11 mouse cellular contexts compared by ENCODE assay signal in genomic region chr8:47363271-47363670, GRCm38 (mm10).
DNase-seq lines count a peak whose midpoint lies in the region; ATAC-seq and TF ChIP-seq lines count a peak whose summit lies in the region.
"Had no signal": no experiment of that assay in that cellular context is flagged by ENCODE, and none has a peak within 500 bp of the region (broad histone marks: within the 10 kb centered on the region; RNA-seq: fewer than 3 reads in every experiment).

No protein-coding gene starts in this region.

- peak; percentile 89 for ATAC-seq in heart, embryonic 15.5 days (replicated peaks; ENCODE audit: insufficient number of reproducible peaks, insufficient read depth, low FRiP score, low read depth)
- 0 out of 2 replicates have a peak, but pooled peaks have one; percentile 43 for ATAC-seq in liver, embryonic 11.5 days (replicated peaks; ENCODE audit: low FRiP score)
- no peak for ATAC-seq in inflammation-experienced regulatory T-cells, adult 6 months

- peak; percentile 32 to 51 for DNase-seq in lung, adult 18-20 months
- no peak for DNase-seq in lung, adult 2 months
- no peak for DNase-seq in liver, embryonic 11.5 days (ENCODE audit: low spot score)
- no peak for DNase-seq in testis, postnatal 10 days (ENCODE audit: low spot score)
- no peak for DNase-seq in spleen, postnatal 4 days (ENCODE audit: low spot score in 2 of 2)
- no peak for DNase-seq in midbrain, embryonic 10.5 days (ENCODE audit: low spot score)

- no peak overlapping the region for H3K4me3 ChIP-seq in lung, adult 2 months (replicated peaks; ENCODE audit: extremely low read depth, low read depth, low read length)
- no peak overlapping the region for H3K4me3 ChIP-seq in heart, embryonic 15.5 days
- H3K4me3 ChIP-seq in liver, embryonic 11.5 days (ENCODE audit: low read depth, low read length), result no peak overlapping the region
- H3K4me3 ChIP-seq in midbrain, embryonic 10.5 days, result no peak overlapping the region
- H3K4me3 ChIP-seq: embryonic facial prominence, embryonic 12.5 days; hindbrain, embryonic 10.5 days; limb, embryonic 12.5 days had no signal

- 36% methylated on average over 8 of the region's 8 CpGs for WGBS in lung, adult 2 months
- 6% methylated on average over 8 of the region's 8 CpGs for WGBS in heart, embryonic 15.5 days
- WGBS in liver, embryonic 11.5 days, result 14% methylated on average over 8 of the region's 8 CpGs
- 58% methylated on average over 8 of the region's 8 CpGs for WGBS in midbrain, embryonic 10.5 days

- no peak for TF ChIP-seq POLR2A in lung, adult 2 months (IDR thresholded peaks at IDR 0.05; ENCODE audit: borderline replicate concordance, extremely low read depth, low read depth, low read length)

- peak overlapping the region; percentile 13; the same call in 1 of the 2 replicates for H3K27ac ChIP-seq in heart, embryonic 15.5 days
- H3K27ac ChIP-seq in liver, embryonic 11.5 days (ENCODE audit: low read depth, low read length), result no peak overlapping the region
- no peak overlapping the region for H3K27ac ChIP-seq in midbrain, embryonic 10.5 days (replicated peaks)
- H3K27ac ChIP-seq: embryonic facial prominence, embryonic 12.5 days; hindbrain, embryonic 10.5 days; limb, embryonic 12.5 days had no signal

- H3K27me3 ChIP-seq in heart, embryonic 15.5 days, result peaks cover 14% of the 10 kb centered on the region
- no peaks in the 10 kb centered on the region for H3K27me3 ChIP-seq in liver, embryonic 11.5 days (replicated peaks; ENCODE audit: control insufficient read depth, insufficient read depth, low read length)
- H3K27me3 ChIP-seq in midbrain, embryonic 10.5 days (ENCODE audit: low read depth, poor library complexity, severe bottlenecking), result no peaks in the 10 kb centered on the region
- H3K27me3 ChIP-seq: embryonic facial prominence, embryonic 12.5 days; limb, embryonic 12.5 days had no signal

- no peak overlapping the region; the same call in 1 of the 2 replicates for H3K4me2 ChIP-seq in heart, embryonic 15.5 days
- no peak overlapping the region for H3K4me2 ChIP-seq in liver, embryonic 11.5 days
- H3K4me2 ChIP-seq: embryonic facial prominence, embryonic 12.5 days; limb, embryonic 12.5 days had no signal

- H3K4me1 ChIP-seq in lung, adult 2 months (ENCODE audit: control insufficient read depth, insufficient read depth, low read length), result no peaks in the 10 kb centered on the region
- H3K4me1 ChIP-seq in heart, embryonic 15.5 days (replicated peaks), result peaks cover 23% of the 10 kb centered on the region
- H3K4me1 ChIP-seq in liver, embryonic 11.5 days (replicated peaks; ENCODE audit: control insufficient read depth, insufficient read depth, low read length), result no peaks in the 10 kb centered on the region
- no peaks in the 10 kb centered on the region for H3K4me1 ChIP-seq in midbrain, embryonic 10.5 days
- H3K4me1 ChIP-seq: embryonic facial prominence, embryonic 12.5 days; hindbrain, embryonic 10.5 days had no signal

- H3K9me3 ChIP-seq in heart, embryonic 15.5 days (replicated peaks), result no peaks in the 10 kb centered on the region
- no peaks in the 10 kb centered on the region for H3K9me3 ChIP-seq in liver, embryonic 11.5 days (ENCODE audit: control insufficient read depth, low read length)
- 0 out of 2 replicates have a peak, but pooled peaks cover 3% of the 10 kb centered on the region for H3K9me3 ChIP-seq in midbrain, embryonic 10.5 days (replicated peaks)
- H3K9me3 ChIP-seq: embryonic facial prominence, embryonic 12.5 days; hindbrain, embryonic 10.5 days had no signal

- H3K36me3 ChIP-seq in heart, embryonic 15.5 days, result no peaks in the 10 kb centered on the region
- H3K36me3 ChIP-seq in liver, embryonic 11.5 days (ENCODE audit: control insufficient read depth, insufficient read depth, low read length), result no peaks in the 10 kb centered on the region
- H3K36me3 ChIP-seq in midbrain, embryonic 10.5 days, result no peaks in the 10 kb centered on the region
- H3K36me3 ChIP-seq: embryonic facial prominence, embryonic 12.5 days; hindbrain, embryonic 10.5 days; limb, embryonic 12.5 days had no signal

- TF ChIP-seq CTCF in lung, adult 2 months (IDR thresholded peaks at IDR 0.05; ENCODE audit: insufficient read depth, low read length), result no peak

- no peak overlapping the region for H3K9ac ChIP-seq in heart, embryonic 15.5 days
- no peak overlapping the region for H3K9ac ChIP-seq in liver, embryonic 11.5 days (ENCODE audit: low read depth, low read length)
- H3K9ac ChIP-seq: embryonic facial prominence, embryonic 12.5 days; limb, embryonic 12.5 days had no signal

Comparison
In these comparisons a context has a peak if more than half of its experiments do, and no peak if none do; other contexts are left out.
1. DNase-seq: peak in lung, adult 18-20 months (2 of 2); none in lung, adult 2 months (single experiment), liver, embryonic 11.5 days (single experiment), testis, postnatal 10 days (single experiment), spleen, postnatal 4 days (0 of 2) and midbrain, embryonic 10.5 days (single experiment).